In genomic region chr3:37490025-37490424, GRCm38 (mm10) we compare ENCODE assay signal across 27 mouse cellular contexts.
"Had no signal": no experiment of that assay in that cellular context is flagged by ENCODE, and none has a peak within 500 bp of the region (broad histone marks: within the 10 kb centered on the region; RNA-seq: fewer than 3 reads in every experiment).

No protein-coding gene starts in this region.

- H3K9ac ChIP-seq: heart, embryonic 12.5 days; hindbrain, embryonic 12.5 days; hindbrain, embryonic 14.5 days; intestine, embryonic 15.5 days; kidney, embryonic 15.5 days; limb, embryonic 13.5 days; limb, embryonic 15.5 days; liver, embryonic 15.5 days had no signal

- ATAC-seq: hindbrain, embryonic 16.5 days; inflammation-experienced regulatory T-cells, adult 6 months; intestine, embryonic 15.5 days; intestine, postnatal 0 days had no signal

- DNase-seq: gastrocnemius, adult 2 months; gastrocnemius, postnatal 10 days; gastrocnemius, postnatal 25 days; heart, adult 18-20 months; heart, postnatal 10 days; heart, postnatal 4 days; kidney, adult 18-20 months; kidney, adult 8-10 months; kidney, postnatal 14 days; kidney, postnatal 36 days; layer of hippocampus, adult 9-11 months; layer of hippocampus, postnatal 36 days; left cerebral cortex, postnatal 4 days had no signal

- H3K4me1 ChIP-seq: heart, embryonic 10.5 days; heart, embryonic 12.5 days; hindbrain, embryonic 10.5 days; hindbrain, embryonic 12.5 days; intestine, embryonic 15.5 days; limb, embryonic 13.5 days; limb, embryonic 15.5 days had no signal

- H3K27ac ChIP-seq: gastrocnemius, adult 2 months; heart, embryonic 10.5 days; hindbrain, embryonic 10.5 days; hindbrain, embryonic 12.5 days; hindbrain, embryonic 14.5 days; intestine, embryonic 15.5 days; kidney, embryonic 15.5 days; kidney, postnatal 0 days; limb, embryonic 13.5 days; limb, embryonic 15.5 days; liver, embryonic 15.5 days had no signal

- H3K4me2 ChIP-seq: heart, embryonic 12.5 days; hindbrain, embryonic 12.5 days; hindbrain, embryonic 14.5 days; intestine, embryonic 15.5 days; kidney, embryonic 15.5 days; limb, embryonic 13.5 days; limb, embryonic 15.5 days; liver, embryonic 15.5 days had no signal

- H3K36me3 ChIP-seq: heart, embryonic 10.5 days; heart, embryonic 12.5 days; hindbrain, embryonic 10.5 days; hindbrain, embryonic 12.5 days; intestine, embryonic 15.5 days; limb, embryonic 13.5 days; limb, embryonic 15.5 days; liver, embryonic 15.5 days had no signal

- H3K4me3 ChIP-seq: gastrocnemius, adult 2 months; heart, embryonic 10.5 days; heart, embryonic 12.5 days; hindbrain, embryonic 10.5 days; hindbrain, embryonic 12.5 days; intestine, embryonic 15.5 days; kidney, embryonic 15.5 days; limb, embryonic 13.5 days; limb, embryonic 15.5 days; liver, embryonic 15.5 days had no signal

- H3K27me3 ChIP-seq: heart, embryonic 12.5 days; hindbrain, embryonic 12.5 days; intestine, embryonic 15.5 days; kidney, embryonic 15.5 days; limb, embryonic 13.5 days; limb, embryonic 15.5 days; liver, embryonic 15.5 days had no signal

- H3K9me3 ChIP-seq: heart, embryonic 10.5 days; heart, embryonic 12.5 days; hindbrain, embryonic 10.5 days; hindbrain, embryonic 12.5 days; intestine, embryonic 15.5 days; kidney, embryonic 15.5 days; limb, embryonic 13.5 days; limb, embryonic 15.5 days; liver, embryonic 15.5 days had no signal
